Mouse (Mus musculus) stomach, postnatal 0 days (tissue): ENCODE measurements at regions not wholly inside any gene's neighbourhood (a gene's known extent, or its start where the extent isn't known, plus 50 kb on each side); places are given as distances from the start of the nearest gene placed in this dataset.
"Not testable (repeated sequence)": the region's sequence is repeated elsewhere in the genome, so short reads cannot be mapped to it uniquely, and the experiment has no call there.

ENCODE experiments used
- ATAC-seq: fragments of 200-750 bp; cut with Nextera tagmentation; 2 replicates; pipeline ENCODE4 v1.8.0; 2017; ENCODE audit not compliant: low FRiP score, low TSS enrichment
- DNase-seq: peaks from one replicate; pipeline ENCODE4 v3.0.0-alpha.2; 2016; ENCODE audit warnings: low spot score
- H3K27ac ChIP-seq: fragments of 300-500 bp; sonication (generic); replicated peaks from 2 replicates; pipeline ENCODE4 v1.5.1; 2014; ENCODE audit warnings: mild to moderate bottlenecking, control low read depth
- H3K27me3 ChIP-seq: fragments of 300-500 bp; sonication (generic); 2 replicates; pipeline ENCODE4 v1.6.1; 2014; ENCODE audit warnings: low read length; ENCODE audit not compliant: control insufficient read depth, insufficient read depth
- H3K36me3 ChIP-seq: fragments of 300-500 bp; sonication (generic); 2 replicates; pipeline ENCODE4 v1.6.1; 2014; ENCODE audit warnings: low read length, mixed read lengths; ENCODE audit not compliant: control insufficient read depth, insufficient read depth
- H3K4me1 ChIP-seq: fragments of 300-500 bp; sonication (generic); replicated peaks from 2 replicates; pipeline ENCODE4 v1.6.1; 2014; ENCODE audit warnings: antibody characterized with exemption; ENCODE audit not compliant: control insufficient read depth, insufficient read depth
- H3K4me2 ChIP-seq: fragments of 300-500 bp; sonication (generic); replicated peaks from 2 replicates; pipeline ENCODE4 v1.6.1; 2014; ENCODE audit warnings: low read depth, mild to moderate bottlenecking, control low read depth, moderate library complexity
- H3K4me3 ChIP-seq: fragments of 300-500 bp; sonication (generic); 2 replicates; pipeline ENCODE4 v1.5.1; 2014; ENCODE audit warnings: low read depth, low read length, control low read depth
- H3K9ac ChIP-seq: fragments of 300-500 bp; sonication (generic); 2 replicates; pipeline ENCODE4 v1.6.1; 2014; ENCODE audit warnings: mild to moderate bottlenecking, low read length, control low read depth, mixed read lengths
- H3K9me3 ChIP-seq: fragments of 300-500 bp; sonication (generic); 2 replicates; pipeline ENCODE4 v1.6.1; 2016; ENCODE audit warnings: low read length; ENCODE audit not compliant: control insufficient read depth
- WGBS: fragments of 180-500 bp; shearing (Covaris S2); extraction: QIAGEN DNeasy Blood & Tissue Kit; methylation state at CpG from one replicate; pipeline ENCODE4 v1.1.7; 2014; 5-methylcytosine and 5-hydroxymethylcytosine counted together

DNA sequence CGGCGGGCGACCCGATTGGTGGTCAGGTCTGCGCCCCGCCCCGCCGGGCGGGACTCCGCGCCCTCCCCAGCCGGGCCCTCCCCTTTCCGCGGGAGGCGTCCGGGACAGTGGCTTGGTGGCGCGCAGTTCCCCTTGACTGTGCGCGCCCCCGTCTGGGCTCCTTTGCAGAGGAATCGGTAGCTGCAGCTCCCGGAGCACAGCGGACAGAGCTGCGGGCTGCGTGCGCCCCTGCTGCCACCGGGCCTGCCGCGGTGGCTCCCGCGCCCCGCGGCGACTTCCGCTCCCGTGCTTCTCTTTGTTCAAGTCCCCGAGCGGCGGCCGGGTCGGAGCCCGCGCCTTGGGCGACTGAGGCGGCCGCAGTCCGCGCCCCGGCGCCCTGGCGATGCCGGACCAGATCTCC, 566.6 kb upstream of the Gm21863 start:
- WGBS: 0% methylated on average over 10 of the region's 53 CpGs
- not testable (repeated sequence) for H3K9me3 ChIP-seq, H3K4me1 ChIP-seq, H3K27me3 ChIP-seq, H3K27ac ChIP-seq, H3K36me3 ChIP-seq, ATAC-seq, H3K9ac ChIP-seq
- Histone ChIP-seq H3K4me3 (peak overlapping the region; percentile 35), H3K4me2 (peak overlapping the region; percentile 35)
- peak; percentile 24 for DNase-seq
